Mouse (Mus musculus): ENCODE measurements at regions not wholly inside any gene's neighbourhood (a gene's known extent, or its start where the extent isn't known, plus 50 kb on each side); places are given as distances from the start of the nearest gene placed in this dataset.

GRCm38 (mm10) chr11:114281041-114281695, 214.3 kb upstream of the Sdk2 start:
- TF ChIP-seq CTCF (IDR thresholded peaks at IDR 0.05; ENCODE audit: control insufficient read depth, insufficient read depth, insufficient replicate concordance, low read depth, low read length) (no peak), POLR2A (IDR thresholded peaks at IDR 0.05; ENCODE audit: control insufficient read depth, low read depth, low read length) (no peak)
